Mouse (Mus musculus): Measurements from ENCODE around the gene Speg. TPM values are rescaled to one million over a fixed set of nuclear protein-coding genes. Genes with fewer than 3 reads are reported as not detected.
A peak's percentile ranks its signal among the peaks of the same experiment; 100 is the strongest.

Speg gene
- 100 to 1,000 TPM; 229 to 230 TPM for total RNA-seq (2021)
- long read RNA-seq, experiment 1, partial matches to known transcripts = 153 of 155 reads
- long read RNA-seq, experiment 1, other reads (novel, unspliced or antisense) = 2 of 155 reads
- long read RNA-seq, experiment 2, partial matches to known transcripts = 195 of 205 reads
- long read RNA-seq, experiment 2, other reads (novel, unspliced or antisense) = 7 of 205 reads

GRCm38 (mm10) chr1:75374950-75375936 lies at the start of gene Speg:
Gene Speg, plus strand, starts transcription at chr1:75375297.
- peak; percentile 60 to 68 for DNase-seq

GRCm38 (mm10) chr1:75327461-75327860 lies 47.6 kb upstream of the Speg start:
- no peak for DNase-seq
- intact Hi-C loops (cut with DNase I) = no loop called here

More at GRCm38 (mm10) chr1:75374950-75375936, at the start of gene Speg:
- intact Hi-C loops (cut with DNase I) = loop anchor here (2.0 to 5.0 kb wide), 2 partner anchors 20 to 32 kb away; no protein-coding TSS in a partner anchor

- intact Hi-C loops (cut with DNase I) = no loop called here
Measured at GRCm38 (mm10) chr1:75331271-75331670, 43.8 kb upstream of the Speg start.

GRCm38 (mm10) chr1:75336461-75336860 lies 38.6 kb upstream of the Speg start:
- intact Hi-C loops (cut with DNase I) = no loop called here
- DNase-seq = no peak

More at GRCm38 (mm10) chr1:75331271-75331670, 43.8 kb upstream of the Speg start:
- DNase-seq = no peak

GRCm38 (mm10) chr1:75337097-75337496 lies 38.0 kb upstream of the Speg start:
- intact Hi-C loops (cut with DNase I) = no loop called here
- no peak for DNase-seq

- DNase-seq = no peak
- intact Hi-C loops (cut with DNase I) = no loop called here
Measured at GRCm38 (mm10) chr1:75338091-75338694, 36.9 kb upstream of the Speg start.

- intact Hi-C loops (cut with DNase I) = no loop called here
- no peak for DNase-seq
Measured at GRCm38 (mm10) chr1:75339337-75339736, 35.8 kb upstream of the Speg start.

GRCm38 (mm10) chr1:75340519-75340918 lies 34.6 kb upstream of the Speg start:
- no peak for DNase-seq
- intact Hi-C loops (cut with DNase I) = no loop called here

- intact Hi-C loops (cut with DNase I) = loop anchor here (2.0 kb wide), 1 partner anchor 124 kb away; no protein-coding TSS in a partner anchor
- DNase-seq = peak in 1 of 2 experiments; percentile 46
Measured at GRCm38 (mm10) chr1:75342874-75343416, 32.2 kb upstream of the Speg start.

- intact Hi-C loops (cut with DNase I) = loop anchor here (1.0 kb wide), 1 partner anchor 16 kb away; the partner anchor contains the start of gene Des
- peak; percentile 60 to 66 for DNase-seq
Measured at GRCm38 (mm10) chr1:75344291-75345035, 30.6 kb upstream of the Speg start.

- intact Hi-C loops (cut with DNase I) = no loop called here
- DNase-seq = peak in 1 of 2 experiments; percentile 55
Measured at GRCm38 (mm10) chr1:75345036-75345935, 29.8 kb upstream of the Speg start.

- intact Hi-C loops (cut with DNase I) = no loop called here
- no peak for DNase-seq
Measured at GRCm38 (mm10) chr1:75347279-75347678, 27.8 kb upstream of the Speg start.

GRCm38 (mm10) chr1:75349275-75349674 lies 25.8 kb upstream of the Speg start:
- intact Hi-C loops (cut with DNase I) = no loop called here

GRCm38 (mm10) chr1:75357261-75357660 lies 17.8 kb upstream of the Speg start:
- intact Hi-C loops (cut with DNase I) = no loop called here
- DNase-seq = peak in 1 of 2 experiments; percentile 49

More at GRCm38 (mm10) chr1:75349275-75349674, 25.8 kb upstream of the Speg start:
- no peak for DNase-seq

- intact Hi-C loops (cut with DNase I) = no loop called here
Measured at GRCm38 (mm10) chr1:75358009-75358408, 17.1 kb upstream of the Speg start.

GRCm38 (mm10) chr1:75359346-75359745 lies 15.8 kb upstream of the Speg start:
- intact Hi-C loops (cut with DNase I) = no loop called here
- peak in 1 of 2 experiments; percentile 21 for DNase-seq

More at GRCm38 (mm10) chr1:75358009-75358408, 17.1 kb upstream of the Speg start:
- DNase-seq = no peak

- intact Hi-C loops (cut with DNase I) = loop anchor here (1.0 kb wide), 1 partner anchor 16 kb away; no protein-coding TSS in a partner anchor
- peak; percentile 80 to 87 for DNase-seq
Measured at GRCm38 (mm10) chr1:75360112-75361031, 14.7 kb upstream of the Speg start, which contains the start of gene Des. Gene Des, plus strand, starts transcription at chr1:75360329.
